Mouse (Mus musculus) frontal cortex, postnatal 25 days (tissue): ENCODE measurements around the gene Erp44.
A peak's percentile ranks its signal among the peaks of the same experiment; 100 is the strongest.

Source experiments
- DNase-seq, 2 experiments: peaks; one replicate each; pipeline ENCODE4 v3.0.0; 2022; ENCODE audit warnings: low spot score in 2 of 2

Erp44 gene

GRCm38 (mm10) chr4:48279498-48280134, at the start of gene Erp44, which contains the start of gene Invs:
Erp44 (minus strand) TSS chr4:48279558.
Invs (plus strand) TSS chr4:48279760.
- DNase-seq: peak; percentile 86 to 89

- no peak for DNase-seq
Measured at GRCm38 (mm10) chr4:48328042-48328441, 48.7 kb upstream of the Erp44 start.

- DNase-seq: no peak
Measured at GRCm38 (mm10) chr4:48327192-48327591, 47.8 kb upstream of the Erp44 start.

- DNase-seq: no peak
Measured at GRCm38 (mm10) chr4:48322095-48322494, 42.7 kb upstream of the Erp44 start.

- DNase-seq: no peak
Measured at GRCm38 (mm10) chr4:48321276-48321675, 41.9 kb upstream of the Erp44 start.

- DNase-seq: no peak
Measured at GRCm38 (mm10) chr4:48316036-48316435, 36.7 kb upstream of the Erp44 start.

GRCm38 (mm10) chr4:48314814-48315213, 35.5 kb upstream of the Erp44 start:
- no peak for DNase-seq

GRCm38 (mm10) chr4:48287086-48287757, 7.9 kb upstream of the Erp44 start:
- DNase-seq: no peak

- DNase-seq: no peak
Measured at GRCm38 (mm10) chr4:48281121-48281520, 1.8 kb upstream of the Erp44 start.

GRCm38 (mm10) chr4:48278757-48279497, 431 bp downstream of the Erp44 start:
- DNase-seq: peak; percentile 16 to 20

GRCm38 (mm10) chr4:48277011-48277410, 2.3 kb downstream of the Erp44 start:
- no peak for DNase-seq

- no peak for DNase-seq
Measured at GRCm38 (mm10) chr4:48275736-48276135, 3.6 kb downstream of the Erp44 start.

GRCm38 (mm10) chr4:48273119-48273829, 6.1 kb downstream of the Erp44 start:
- DNase-seq: no peak

GRCm38 (mm10) chr4:48271838-48272237, 7.5 kb downstream of the Erp44 start:
- no peak for DNase-seq

- no peak for DNase-seq
Measured at GRCm38 (mm10) chr4:48270532-48270931, 8.8 kb downstream of the Erp44 start.

GRCm38 (mm10) chr4:48268127-48268526, 11.2 kb downstream of the Erp44 start:
- DNase-seq: no peak

GRCm38 (mm10) chr4:48267683-48268082, 11.7 kb downstream of the Erp44 start:
- DNase-seq: no peak

- DNase-seq: no peak
Measured at GRCm38 (mm10) chr4:48258045-48258444, 21.3 kb downstream of the Erp44 start.

GRCm38 (mm10) chr4:48253266-48253665, 26.1 kb downstream of the Erp44 start:
- no peak for DNase-seq

GRCm38 (mm10) chr4:48244280-48244679, 35.1 kb downstream of the Erp44 start:
- no peak for DNase-seq

- DNase-seq: no peak
Measured at GRCm38 (mm10) chr4:48243737-48244136, 35.6 kb downstream of the Erp44 start.

- no peak for DNase-seq
Measured at GRCm38 (mm10) chr4:48242482-48242881, 36.9 kb downstream of the Erp44 start.
